Mouse (Mus musculus) spleen, adult 12 weeks (tissue): ENCODE measurements around the gene Lypd4.

Source experiments
- DNase-seq: peaks from one replicate; pipeline ENCODE4 v3.0.0; 2022; ENCODE audit warnings: low spot score

Gene Lypd4

DNA sequence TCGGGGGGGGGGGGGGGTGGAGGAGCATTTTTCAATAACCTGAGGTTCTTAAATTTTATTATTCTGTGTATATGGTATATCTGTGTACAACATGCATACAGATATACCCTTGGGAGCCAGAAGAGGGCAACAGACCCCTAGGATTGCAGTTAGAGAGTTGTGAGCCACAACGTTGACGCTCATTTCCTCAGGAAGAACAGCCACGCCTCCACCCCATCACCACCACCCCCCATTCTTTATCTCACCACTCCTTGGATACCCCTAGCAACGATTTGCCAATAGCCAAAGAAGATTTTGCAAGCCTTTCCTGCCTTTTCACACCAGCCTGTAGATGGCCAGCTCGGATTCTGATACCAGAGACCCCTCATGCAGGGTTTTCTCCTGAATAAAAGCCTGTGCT lies 24.0 kb downstream of the Lypd4 start:
- no peak for DNase-seq

DNA sequence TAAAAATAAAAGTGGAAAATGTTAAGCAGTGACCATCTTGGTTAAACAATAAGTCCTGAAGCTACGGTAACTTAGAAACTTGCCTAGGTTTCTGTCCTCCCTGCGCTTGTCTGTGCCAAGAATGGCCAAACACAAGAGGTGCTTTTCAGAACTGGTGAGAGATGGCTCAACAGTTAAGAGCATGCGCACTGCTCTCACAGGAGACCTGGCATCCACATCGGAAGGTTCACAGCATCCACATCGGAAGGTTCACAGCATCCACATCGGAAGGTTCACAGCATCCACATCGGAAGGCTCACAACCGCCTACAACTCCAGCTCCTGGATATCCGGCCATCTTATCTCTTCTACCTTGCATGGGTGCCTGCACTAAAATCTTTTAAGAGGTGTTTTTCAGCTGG lies 24.6 kb downstream of the Lypd4 start:
- DNase-seq = no peak

DNA sequence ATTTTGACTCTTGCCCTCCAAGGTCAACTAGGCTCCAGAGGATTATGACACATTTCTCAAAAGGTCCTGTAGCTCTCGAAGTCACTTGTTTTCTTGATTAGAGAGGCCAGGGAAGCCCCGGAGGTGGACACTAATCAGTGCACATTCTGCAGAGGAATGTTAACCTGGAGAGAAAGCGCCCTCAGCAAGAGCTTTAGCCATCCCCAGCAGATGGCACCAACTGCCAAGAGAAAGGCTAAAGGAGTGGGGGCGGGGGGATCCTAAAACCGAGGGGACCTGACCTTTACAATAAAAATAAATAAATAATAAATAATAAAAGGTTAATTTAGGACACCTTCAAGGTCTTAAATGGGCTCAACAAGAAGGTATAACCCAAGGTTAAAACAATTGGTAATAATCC lies 25.6 kb downstream of the Lypd4 start:
- no peak for DNase-seq

DNA sequence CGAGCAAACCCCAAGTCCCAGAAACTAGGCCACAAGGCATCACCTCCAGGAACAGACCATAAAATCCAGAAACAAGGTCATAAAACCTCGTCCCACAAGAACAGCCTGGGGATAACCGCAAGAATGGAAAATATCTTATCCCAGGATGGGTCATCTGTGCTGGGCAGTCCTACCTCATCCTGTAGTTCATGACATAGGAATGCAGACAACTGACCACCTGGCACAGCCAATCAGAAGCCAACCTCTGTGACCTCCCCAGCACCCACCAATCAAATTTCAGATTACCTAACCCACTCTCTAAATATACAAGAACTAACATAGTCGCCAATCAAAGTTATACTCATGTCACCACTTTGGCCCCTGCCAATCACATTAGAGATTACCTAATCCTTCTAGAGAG lies 28.7 kb downstream of the Lypd4 start:
- DNase-seq = no peak

DNA sequence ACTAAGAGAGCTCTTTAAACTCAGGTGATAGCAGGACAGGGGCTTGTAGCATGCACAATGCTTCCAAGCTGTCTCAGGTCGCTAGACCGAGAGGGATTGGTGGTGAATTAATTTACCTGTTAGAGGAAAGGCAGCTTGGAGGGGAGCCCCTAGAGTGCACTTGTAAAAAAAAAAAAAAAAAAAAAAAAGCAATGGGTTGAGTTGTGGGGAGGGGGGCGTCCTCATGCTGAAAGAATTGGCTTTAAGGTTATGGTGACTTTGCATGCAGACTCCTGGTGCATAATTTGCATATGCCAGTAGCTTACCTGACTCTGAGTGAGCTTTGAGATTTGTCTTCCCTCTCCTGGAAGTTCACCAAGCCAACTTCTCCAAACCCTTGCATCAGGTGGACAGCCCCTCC lies 29.4 kb downstream of the Lypd4 start:
- no peak for DNase-seq

DNA sequence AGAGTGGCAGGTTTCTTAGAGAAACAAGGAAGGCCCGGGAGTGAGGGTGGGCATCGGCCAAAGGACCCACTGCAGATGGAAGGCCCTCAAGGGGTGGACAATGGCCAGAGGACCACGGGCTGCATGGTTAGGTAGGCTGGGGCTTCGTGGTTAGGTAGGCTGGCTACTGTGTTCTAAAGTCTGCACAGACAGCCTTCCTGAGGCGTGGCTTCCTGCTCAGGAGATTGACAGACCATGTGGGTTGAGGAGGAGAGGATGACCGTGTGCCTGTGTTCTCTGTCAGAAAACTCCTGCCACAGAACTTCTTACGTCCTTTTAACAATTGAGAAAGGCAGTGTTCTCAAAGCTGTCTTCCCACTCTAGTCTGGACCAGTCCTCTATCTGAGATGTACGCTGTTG lies 30.3 kb downstream of the Lypd4 start:
- no peak for DNase-seq

DNA sequence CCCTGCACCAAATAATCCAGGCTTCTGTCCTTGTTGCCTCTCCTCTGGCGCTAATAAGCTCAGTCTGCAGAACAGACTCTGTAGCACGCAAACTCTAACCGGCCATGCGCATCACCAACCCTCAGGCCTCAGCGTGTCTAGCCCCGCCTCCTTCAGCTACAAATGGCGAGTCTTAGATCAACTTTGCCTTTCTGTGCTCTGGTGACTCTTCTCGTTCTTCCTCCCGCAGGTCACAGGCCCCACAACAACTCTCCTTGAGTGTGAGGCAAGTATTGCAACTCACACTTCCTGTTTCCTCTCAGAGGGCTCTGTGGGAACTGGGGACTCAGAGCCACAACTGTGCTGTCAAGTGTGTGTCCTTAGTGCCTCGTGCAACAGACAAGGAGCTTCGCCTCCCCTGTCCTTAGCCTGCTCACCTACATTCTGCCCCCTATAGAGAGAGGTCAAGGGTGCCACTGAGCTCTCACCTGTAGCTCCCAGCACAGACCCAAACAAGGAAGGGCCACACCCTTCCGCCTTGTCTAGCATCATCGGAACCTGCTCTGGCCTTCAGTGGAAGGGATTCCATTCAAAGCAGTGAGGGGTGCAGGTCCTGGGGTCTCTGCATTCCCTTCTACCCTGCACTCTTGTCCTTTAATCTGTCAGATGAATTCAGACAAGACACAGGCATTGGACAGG lies 30.9 kb downstream of the Lypd4 start:
- peak; percentile 47 for DNase-seq

DNA sequence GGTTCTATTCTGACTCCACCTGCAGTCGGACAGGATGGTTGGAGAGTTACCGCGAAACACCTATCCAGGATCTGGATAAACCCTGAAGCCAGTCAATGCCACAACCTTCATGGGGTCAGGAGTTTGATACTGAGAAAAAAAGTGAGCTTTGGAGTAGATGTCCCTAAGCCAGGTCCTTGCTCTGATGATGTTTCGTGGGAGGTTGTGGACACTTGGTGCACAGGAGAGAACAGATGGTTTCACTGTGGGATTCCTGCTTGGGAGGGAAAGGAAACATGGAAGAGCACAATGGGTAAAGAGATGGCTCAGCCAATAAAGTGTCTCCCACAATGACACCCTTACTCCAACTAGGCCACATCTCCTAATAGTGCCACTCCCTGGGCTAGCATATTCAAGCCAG lies 42.6 kb downstream of the Lypd4 start:
- DNase-seq = no peak

DNA sequence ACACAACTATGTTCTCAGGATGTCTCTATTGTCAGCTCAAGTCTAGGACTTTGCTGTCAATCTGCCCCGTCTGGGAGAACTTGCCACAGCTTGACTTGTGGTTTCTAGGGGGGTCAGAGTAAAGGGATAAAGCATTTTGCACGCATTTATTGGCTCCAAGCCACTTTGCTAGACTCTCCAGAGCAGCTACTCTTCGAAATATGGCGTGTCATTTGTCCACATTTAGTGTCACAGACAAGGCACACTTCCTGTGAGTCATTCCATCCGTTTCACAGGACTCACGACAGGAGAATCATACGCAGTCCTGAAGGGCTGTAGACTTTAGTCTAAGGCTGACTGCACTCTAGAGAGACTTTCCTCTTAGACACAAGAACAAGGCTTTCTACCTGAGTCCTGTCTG lies 45.3 kb downstream of the Lypd4 start:
- DNase-seq = no peak

DNA sequence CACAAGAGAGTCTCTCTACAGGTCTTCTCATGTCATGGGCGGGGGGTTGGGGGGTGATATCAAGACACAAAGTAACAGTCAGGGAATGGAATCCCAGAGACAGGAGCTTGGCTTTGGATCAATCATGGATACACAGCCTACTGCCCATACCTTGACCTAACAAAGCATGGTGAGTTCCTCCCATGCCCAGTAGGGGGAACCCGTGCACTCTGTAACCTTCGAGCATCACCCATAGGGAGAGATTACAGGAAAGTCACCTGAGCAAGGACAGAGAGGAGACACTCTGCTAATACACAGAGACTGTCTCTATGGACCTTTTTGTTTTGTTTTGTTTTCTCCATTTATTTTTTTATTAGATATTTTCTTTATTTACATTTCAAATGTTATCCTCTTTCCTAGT lies 52.2 kb downstream of the Lypd4 start:
- DNase-seq = peak; percentile 71
